Mouse (Mus musculus) c-Kit-negative CD71-positive TER-119-positive erythroid progenitor cells, embryonic 14.5 days (primary cell): ENCODE measurements around the gene Etv6.

ENCODE experiments used
- DNase-seq: peaks from one replicate; pipeline ENCODE4 v3.0.0-alpha.2; 2013; ENCODE audit warnings: low read depth, low spot score

Gene Etv6

DNA sequence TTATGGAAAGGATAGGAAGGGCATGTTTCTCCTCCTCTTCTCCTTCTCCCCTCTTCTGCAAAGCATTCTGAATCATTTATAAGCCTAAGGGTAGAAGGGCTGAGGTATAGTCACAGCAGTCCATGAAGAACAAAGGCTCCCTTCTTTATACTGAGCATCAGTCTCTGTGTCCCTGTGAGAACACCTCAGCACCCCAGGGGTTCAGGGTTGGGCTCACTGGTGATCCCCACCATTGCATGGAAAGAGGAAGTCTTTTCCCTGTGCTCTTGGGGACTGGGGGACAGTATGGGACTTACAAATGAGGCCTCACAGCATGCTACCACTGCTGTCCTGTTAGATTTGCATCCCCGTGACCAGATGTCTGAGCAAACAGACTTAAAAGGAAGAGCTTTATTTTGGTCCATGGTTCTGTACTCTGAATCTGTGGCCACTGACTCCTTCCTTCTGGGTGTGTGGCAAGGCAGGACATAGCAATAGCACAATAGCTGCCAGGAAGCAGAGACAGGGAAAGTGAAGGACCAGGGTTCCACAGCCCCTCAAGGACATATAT, 106.2 kb downstream of the Etv6 start:
- DNase-seq, result no peak

DNA sequence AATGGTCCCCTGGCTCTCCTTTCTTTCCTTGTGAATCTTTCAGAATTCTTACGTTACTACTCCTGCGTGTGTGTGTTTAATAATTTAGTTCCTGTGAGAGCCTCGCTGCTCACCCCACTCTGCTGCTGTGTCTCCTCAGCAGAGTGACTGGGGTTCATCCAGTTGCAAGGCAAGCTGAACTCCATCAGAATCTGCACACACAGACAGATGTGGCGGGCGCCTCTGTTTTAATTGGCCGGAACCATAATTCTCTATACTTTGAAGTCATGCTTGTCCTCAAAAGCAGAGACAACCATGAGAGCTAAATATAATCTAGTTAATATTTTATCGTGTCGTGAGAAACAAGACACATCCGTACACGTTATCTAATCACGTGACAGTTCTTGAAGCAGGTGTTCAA, 107.2 kb downstream of the Etv6 start:
- no peak for DNase-seq

DNA sequence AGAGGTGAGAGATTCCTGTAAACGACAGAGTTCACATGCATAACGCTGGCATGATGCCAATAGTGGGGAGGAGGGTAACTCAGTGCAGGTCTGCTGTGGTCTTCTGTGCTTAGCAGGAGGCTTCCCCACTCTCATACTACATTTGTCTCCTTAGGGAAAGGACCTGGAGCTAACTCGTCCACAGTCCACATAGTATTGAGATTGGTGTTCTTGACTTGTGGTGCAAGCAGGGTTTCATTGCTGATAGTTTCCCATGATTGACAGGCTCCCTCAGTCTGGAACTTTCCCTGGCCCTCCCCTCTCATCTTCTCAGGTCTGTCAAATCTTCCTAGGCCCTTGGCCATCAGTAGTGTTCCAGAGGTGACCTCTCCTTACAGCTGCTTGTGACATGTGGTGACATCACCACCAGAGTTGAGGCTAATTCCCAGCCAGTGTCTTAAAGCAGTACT, 108.2 kb downstream of the Etv6 start:
- DNase-seq, result no peak

DNA sequence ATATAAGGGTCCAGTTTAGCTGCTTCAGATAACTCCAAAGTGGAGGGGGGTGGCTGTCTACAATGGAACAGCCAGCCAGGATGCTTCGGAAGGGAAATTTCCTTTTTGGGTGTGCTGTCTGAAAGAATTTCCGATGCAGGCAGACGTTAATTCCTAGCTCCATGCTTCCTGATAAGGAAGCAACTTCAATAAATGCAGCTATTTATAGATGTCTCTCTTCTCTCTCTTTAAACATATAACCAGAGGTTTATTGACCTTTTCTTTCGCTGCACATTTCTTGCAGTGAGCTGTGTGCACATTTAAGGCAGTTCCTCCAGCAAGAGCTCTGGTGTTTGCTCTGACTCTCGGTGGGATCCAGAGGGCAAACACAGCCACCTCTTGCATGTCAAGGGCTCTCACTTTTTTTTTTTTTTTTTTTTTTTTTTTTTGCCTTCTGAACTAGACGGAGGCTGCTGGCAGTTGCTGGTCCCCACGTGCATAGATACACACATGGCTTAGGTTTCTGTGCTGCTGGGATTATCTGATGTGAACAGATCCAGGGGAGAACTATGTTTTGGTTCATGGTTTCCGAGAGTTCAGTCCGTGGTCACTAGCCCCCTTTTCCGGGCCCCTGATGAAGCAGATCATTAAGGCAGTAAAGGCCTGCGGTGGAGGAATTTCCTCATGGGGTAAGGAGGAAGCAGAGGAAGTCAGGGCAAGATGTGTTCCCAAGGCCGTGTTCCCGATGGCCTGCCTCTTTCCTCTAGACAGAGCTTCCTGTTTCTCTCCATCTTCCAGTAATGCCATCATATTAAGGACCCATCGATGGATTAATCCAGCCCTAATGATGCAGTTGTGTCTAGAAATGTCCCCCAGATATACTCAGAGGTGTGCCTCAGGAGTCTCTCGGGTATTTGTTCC, 109.0 kb downstream of the Etv6 start:
- no peak for DNase-seq

GRCm38 (mm10) chr6:134147596-134148442, 112.3 kb downstream of the Etv6 start:
- DNase-seq, result no peak

- DNase-seq, result no peak
These were observed 113.0 kb downstream of the Etv6 start for GRCm38 (mm10) chr6:134148443-134148942.

GRCm38 (mm10) chr6:134149606-134150005, 114.1 kb downstream of the Etv6 start:
- DNase-seq, result no peak

DNA sequence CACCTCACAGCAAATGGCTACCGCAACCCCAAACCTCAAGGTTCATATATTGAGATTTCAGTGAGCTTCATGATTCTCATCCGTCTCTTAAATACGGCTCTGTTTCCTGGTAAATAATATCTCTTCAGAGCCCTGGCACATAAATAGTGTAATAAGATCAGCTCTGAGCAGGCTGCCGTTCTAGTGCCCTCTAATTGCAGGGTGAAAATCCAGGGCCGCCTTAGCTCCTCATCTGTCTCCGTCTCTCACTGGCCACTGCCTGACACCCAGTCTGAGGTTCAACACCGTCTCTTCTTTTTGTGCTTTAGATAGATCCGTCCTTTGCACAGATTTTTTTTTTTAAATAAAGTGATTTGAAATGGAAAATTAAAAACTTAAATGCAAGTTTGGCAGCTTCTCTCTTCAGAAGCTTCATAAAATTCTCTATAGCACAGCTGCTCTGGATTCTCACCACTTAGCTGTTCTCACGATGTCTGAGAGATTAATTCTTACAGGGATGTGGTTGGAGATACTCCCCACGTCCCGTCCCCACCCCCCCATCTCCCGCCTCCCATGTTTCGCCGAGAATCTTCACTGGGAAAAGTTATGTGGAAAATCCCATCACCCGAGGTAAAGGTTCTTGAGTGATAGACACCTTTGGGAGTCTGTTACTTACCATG, 115.7 kb downstream of the Etv6 start:
- DNase-seq, result no peak

GRCm38 (mm10) chr6:134151853-134152505, 116.5 kb downstream of the Etv6 start:
- no peak for DNase-seq

GRCm38 (mm10) chr6:134152539-134152938, 117.0 kb downstream of the Etv6 start:
- DNase-seq, result no peak

DNA sequence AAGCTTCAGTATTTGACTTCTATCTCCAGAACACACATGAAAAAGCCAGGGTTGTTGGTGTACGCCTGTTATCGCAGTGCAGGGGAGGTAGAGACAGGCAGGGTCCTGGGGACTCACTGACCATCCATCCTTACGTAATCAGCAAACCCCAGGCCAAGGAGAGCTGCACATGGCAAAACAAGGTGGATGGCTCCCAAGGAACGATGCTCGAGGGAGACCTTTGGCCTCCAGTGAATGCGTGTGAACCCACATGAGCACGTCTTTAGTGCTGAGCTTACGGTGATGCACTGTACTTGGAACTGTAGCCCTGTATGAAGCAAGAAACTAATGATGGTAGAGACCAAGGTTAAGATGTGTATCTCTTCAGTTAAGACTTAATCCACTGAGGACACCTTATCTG, 119.2 kb downstream of the Etv6 start:
- no peak for DNase-seq

- DNase-seq, result no peak
These were observed 120.6 kb downstream of the Etv6 start for GRCm38 (mm10) chr6:134155900-134156623.

- no peak for DNase-seq
These were observed 122.1 kb downstream of the Etv6 start for GRCm38 (mm10) chr6:134157533-134158115.

DNA sequence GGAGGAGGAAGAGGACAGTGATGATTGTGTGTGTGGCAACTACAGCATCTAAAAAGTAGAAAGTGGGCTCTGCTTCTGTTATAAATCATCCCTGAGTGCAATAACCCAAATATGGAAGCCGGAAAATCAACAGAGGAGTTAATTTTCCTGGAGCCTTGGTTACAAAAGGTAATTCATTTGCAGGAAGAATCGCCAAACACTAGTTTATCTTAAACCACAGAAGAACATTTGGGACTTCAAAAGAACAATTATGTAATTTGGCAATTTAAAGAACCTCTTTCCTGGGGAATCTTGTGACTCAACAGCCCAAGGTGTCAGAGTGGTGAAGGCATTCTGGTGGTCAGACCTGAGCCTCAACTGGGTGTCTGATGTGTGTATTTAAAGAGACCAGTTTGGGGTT, 122.7 kb downstream of the Etv6 start:
- DNase-seq, result no peak

DNA sequence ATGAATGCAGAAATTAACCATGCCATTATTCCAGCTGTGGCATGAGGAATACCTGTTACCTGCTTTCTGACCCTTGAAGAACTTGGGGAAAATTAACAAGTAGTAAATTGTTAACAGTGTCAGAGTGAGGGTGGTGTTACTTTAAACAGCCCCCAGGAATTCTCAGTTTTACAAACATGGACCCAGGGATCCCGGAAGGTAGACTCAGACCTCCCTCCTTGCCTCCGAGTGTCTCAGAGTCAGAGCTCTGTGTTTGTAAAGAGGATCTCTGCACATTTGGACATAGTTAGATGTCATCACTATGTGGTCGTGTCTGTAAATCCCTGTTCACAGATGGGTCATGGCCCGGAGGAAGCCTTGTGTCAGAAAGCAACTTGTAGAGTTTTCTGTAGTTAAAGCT, 124.2 kb downstream of the Etv6 start:
- DNase-seq, result no peak

- no peak for DNase-seq
These were observed 125.5 kb downstream of the Etv6 start for GRCm38 (mm10) chr6:134161040-134161439.

DNA sequence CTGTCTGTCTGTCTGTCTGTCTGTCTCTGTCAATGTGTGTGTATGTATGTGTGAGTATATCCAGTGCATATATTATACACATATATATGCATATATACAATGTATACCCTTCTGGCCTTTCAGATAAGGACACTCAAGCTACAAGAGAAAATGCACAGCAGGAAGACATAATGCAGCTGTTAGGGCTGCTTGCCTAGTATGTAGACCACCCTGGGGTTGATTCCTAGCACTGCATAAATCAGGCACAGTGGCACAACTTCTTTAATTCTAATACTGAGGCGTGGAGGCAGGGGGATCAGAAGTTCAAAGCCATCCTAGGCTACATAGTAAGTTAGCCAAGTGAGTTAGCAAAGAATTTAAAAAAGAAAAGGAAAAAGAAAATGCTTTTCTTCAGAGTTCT, 127.8 kb downstream of the Etv6 start:
- DNase-seq, result no peak

GRCm38 (mm10) chr6:134164356-134164755, 128.9 kb downstream of the Etv6 start:
- DNase-seq, result no peak

GRCm38 (mm10) chr6:134165012-134165411, 129.5 kb downstream of the Etv6 start:
- no peak for DNase-seq

- DNase-seq, result no peak
These were observed 132.5 kb downstream of the Etv6 start for GRCm38 (mm10) chr6:134167963-134168362.
